Mouse (Mus musculus): Measurements from ENCODE around the gene Panx1. TPM values are rescaled to one million over a fixed set of nuclear protein-coding genes. Genes with fewer than 3 reads are reported as not detected.

Panx1 gene
- total RNA-seq, 2 experiments from 2014 or later = 8.0 to 19.2 TPM

DNA sequence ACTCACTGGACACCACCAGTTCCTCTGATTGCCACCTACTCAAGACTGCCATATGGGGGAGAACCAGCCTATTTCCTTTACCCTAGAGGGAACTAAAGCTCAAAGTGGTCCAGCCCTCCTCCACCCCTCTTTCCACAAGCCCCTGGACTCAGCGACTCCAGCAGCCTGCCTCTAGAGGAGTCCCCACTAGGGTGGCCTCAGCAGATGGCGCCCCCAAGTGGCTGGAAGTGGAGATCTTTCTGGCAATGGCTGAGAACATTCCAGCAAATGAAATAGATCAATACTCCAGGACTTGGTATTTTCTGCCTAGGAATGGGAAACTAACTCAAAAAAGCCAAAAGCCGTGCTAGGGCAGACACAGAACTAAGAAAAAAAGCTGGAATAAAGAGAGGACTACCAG, 17.6 kb downstream of the Panx1 start:
- ATAC-seq (replicated peaks; ENCODE audit: poor library complexity) = peak; percentile 68

DNA sequence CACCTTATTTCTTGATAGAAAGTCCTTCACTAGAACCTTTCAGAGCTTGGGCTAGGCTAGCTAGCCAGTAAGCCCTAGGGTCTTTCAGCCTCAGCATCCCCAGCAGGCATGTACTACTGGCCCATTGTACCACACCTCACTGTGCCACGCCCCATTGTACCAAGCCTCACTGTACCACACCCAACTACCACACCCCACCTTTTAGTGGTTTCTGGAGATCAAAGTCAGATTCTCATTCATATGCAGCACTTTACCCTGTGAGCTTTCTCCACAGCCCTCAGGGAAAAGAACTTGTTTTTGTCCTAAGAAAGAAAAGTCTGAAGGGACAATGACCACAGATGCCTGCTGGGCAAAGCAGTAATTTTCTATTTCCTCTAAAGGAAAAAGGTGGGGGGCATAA, 22.2 kb downstream of the Panx1 start:
- no peak for ATAC-seq (replicated peaks; ENCODE audit: poor library complexity)

DNA sequence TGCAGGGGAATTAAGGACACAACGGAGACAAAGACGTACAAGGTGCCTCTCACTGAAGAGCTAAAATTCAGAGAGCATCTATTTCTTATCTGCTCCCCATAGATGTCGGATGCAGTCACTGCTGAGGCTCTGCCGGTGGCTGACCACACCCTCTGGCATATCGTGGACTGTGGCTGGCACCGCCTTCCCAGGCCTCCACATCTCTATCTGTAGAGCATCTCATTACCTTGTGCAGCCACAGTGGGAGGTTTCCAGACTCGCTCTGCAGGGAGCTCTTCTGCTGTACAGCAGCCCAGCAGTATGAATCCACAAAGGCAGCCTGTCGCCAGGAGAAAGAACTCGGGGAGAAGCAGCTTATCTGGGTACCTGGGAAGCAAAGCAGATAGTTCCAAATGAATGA, 24.1 kb downstream of the Panx1 start:
- ATAC-seq (replicated peaks; ENCODE audit: poor library complexity) = peak; percentile 9; the same call in 1 of the 2 replicates

- no peak for ATAC-seq (replicated peaks; ENCODE audit: poor library complexity)
Measured at GRCm38 (mm10) chr9:15020561-15021080, 24.7 kb downstream of the Panx1 start.

GRCm38 (mm10) chr9:15018756-15019131, 26.5 kb downstream of the Panx1 start:
- ATAC-seq (replicated peaks; ENCODE audit: poor library complexity) = no peak

DNA sequence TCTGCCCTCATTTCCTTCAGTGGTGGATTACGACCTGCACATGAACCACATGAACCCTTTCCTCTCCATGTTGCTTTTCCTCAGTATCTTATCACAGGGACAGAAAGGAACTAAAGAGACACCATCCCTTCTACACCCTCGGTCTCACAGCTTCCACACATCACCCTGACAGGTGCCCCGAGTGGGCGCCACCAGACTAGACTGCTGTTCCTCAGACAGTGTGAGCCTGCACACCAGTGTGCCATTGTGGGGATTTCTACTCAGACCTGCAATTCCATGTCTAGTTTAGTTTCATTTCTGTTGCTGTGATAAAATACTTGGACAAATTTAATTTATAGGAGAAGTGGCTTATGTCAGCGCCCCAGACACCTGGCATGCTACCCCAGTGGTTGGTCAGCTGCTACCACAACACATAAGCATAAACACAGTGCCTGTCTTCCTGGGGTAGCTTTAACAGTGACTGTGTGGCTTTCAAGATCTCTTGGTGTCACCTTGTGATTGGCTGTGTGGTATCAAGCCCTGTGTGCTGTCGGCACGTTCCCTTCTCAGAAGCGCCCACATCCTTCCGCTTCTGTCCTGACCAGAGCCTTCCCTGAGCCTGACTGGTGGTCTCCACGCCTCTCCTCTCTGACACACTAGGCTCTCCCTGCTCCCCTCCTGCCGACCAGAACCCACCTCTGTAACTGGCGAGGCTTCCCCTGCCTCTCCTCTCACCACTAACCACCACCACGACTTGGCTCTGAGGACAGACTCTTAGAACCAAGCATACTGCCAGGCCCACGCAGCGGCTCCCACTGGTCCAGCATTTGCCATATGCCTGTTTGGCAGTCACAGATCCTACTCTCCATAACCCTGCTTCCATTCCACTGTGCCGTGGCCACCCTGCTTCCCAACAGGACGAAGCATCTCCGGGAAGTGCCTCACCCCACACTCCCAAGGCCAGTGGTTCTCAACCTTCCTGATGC, 27.2 kb downstream of the Panx1 start:
- peak; percentile 80 for ATAC-seq (replicated peaks; ENCODE audit: poor library complexity)

DNA sequence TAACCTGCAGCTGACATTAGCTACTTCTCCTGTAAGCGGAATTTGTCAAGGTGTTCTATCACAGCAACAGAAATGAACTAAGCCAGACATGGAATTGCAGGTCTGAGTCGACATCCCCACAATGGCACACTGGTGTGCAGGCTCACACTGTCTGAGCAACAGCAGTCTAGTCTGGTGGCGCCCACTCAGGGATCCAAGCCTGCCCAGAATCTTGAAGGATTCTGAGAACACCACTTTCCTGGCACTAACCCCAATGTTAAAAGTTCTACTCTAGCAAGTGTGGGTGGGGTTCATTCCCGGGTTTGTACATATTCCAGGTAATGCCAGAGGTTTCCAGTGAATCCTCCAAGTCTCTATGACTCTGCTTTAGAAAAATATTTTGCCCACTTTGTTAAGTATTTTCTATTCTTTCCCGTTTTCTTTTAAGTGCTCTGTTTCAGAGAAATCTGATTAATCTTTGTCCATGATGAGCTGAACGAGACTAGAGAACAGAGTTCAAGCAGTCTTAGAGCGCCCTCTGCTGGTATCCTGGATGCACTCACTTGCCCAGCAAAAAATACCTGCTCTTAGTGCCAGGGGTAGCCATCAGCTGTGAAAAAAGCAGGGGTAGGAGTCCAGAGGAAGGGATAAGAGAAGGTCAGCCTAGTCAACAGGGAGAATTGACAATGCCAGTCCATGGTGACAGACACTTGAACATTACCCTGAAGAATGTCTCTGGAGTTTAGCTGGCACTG, 29.9 kb downstream of the Panx1 start:
- peak; percentile 33; the same call in 1 of the 2 replicates for ATAC-seq (replicated peaks; ENCODE audit: poor library complexity)

DNA sequence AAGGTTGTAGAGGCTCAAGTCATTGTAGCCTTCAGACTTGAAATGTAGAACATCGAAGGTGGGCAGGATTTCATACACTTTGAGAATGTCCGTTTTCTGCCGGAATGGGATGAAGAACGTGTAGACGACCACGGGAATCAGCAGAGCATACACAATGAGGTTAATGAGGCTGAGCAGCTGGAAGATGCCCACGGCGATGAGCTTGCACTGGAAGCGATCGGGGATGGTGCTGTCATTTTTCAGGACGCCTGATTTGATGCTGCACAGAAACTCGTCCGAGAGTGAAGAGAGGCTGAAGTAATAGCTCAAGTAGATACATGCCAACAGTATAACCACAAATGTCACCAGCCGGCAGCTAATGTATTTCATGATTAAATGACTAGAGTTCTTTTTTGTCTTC, 37.7 kb downstream of the Panx1 start:
- no peak for ATAC-seq (replicated peaks; ENCODE audit: poor library complexity)

GRCm38 (mm10) chr9:15004298-15004685, 41.0 kb downstream of the Panx1 start:
- ATAC-seq (replicated peaks; ENCODE audit: poor library complexity) = no peak

DNA sequence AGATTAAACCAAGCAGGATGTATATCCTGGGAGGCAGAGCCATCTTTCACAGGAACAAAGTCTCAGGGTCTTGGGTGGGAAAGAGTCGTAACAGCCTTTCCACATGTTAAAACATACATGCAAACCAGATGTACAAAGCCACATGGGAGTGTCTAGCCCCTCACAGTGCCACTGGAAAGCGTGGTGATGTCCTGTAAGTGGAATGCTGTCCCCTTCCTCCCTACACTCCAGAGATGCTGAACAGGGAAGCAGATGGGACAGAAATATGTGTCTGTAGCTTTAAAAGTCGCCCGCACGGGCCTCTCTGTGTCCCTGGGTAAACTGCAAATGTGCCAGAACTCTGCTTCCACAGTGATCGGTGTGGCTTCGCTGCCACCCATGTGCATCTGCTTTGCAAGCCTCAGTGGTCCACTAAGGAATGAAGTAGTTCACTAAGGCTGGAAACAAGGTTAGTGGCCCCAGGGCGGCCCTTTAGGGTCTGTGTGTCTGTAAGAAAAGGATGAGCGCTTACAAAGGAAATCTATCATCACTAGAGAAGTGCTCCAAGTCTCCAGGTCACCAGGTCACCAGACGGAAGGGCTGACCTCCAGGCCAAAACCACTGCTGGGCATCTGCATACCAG, 41.5 kb downstream of the Panx1 start:
- no peak for ATAC-seq (replicated peaks; ENCODE audit: poor library complexity)

GRCm38 (mm10) chr9:15002995-15003613, 42.2 kb downstream of the Panx1 start:
- no peak for ATAC-seq (replicated peaks; ENCODE audit: poor library complexity)

GRCm38 (mm10) chr9:14998790-14999189, 46.5 kb downstream of the Panx1 start:
- no peak for ATAC-seq (replicated peaks; ENCODE audit: poor library complexity)

DNA sequence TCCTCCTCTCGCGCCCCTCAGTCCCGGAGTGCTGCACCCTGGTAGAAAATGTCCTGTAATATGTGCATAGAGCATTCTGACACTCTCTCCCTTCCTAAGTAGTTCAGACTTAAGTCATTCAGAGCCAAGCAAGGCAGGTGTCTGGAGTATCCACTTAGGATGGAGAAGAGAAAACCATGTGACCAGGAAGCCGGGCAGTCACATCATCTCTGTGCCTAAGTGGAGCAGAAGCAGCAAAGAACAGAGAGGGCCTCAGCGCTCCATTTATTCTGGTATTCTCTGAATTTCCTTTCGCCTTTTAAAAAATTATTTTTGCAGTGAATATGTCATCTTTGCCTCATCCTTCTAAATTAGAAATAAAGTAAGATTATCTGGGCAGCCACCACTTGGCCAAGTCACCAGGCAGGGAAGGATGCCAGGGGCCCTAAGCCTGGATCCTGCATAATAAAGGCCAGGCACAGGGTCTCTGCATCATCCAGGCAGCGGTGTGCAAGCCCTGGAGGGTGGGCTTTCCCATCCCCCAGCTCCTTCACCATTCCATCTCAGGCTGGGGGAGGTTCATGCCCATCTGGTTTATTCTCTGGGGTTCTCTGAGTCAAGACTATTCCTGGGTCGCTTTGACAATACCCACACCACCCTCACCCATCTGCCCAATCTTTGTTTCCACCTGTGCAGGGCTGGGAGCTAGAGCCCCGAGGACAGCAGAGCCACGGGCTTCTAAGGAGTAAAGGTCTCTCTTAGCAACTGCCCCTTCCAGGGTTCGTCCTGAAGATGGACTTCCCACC, 47.8 kb downstream of the Panx1 start:
- ATAC-seq (replicated peaks; ENCODE audit: poor library complexity) = no peak

GRCm38 (mm10) chr9:14995525-14995924, 49.8 kb downstream of the Panx1 start:
- ATAC-seq (replicated peaks; ENCODE audit: poor library complexity) = no peak

DNA sequence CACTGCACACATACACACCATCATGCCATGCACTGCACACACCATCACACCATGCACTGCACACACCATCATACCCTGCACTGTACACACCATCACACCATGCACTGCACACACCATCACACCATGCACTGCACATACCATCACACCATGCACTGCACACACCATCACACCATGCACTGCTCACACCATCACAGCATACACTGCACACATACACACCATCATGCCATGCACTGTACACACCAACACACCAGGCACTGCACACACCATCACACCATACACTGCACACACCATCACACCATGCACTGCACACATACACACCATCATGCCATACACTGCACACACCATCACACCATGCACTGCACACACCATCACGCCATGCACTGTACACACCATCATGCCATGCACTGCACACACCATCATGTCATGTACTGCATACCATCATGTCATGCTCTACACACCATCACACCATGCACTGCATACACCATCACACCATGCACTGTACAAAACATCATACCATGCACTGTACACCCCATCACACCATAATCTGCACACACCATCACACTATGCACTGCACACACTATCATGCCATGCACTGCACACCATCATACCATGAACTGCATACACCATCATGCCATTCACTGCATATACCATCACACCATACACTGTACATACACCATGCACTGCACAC, 56.5 kb downstream of the Panx1 start:
- no peak for ATAC-seq (replicated peaks; ENCODE audit: poor library complexity)

- no peak for ATAC-seq (replicated peaks; ENCODE audit: poor library complexity)
Measured at GRCm38 (mm10) chr9:14983141-14983540, 62.1 kb downstream of the Panx1 start.

GRCm38 (mm10) chr9:14982683-14983082, 62.6 kb downstream of the Panx1 start:
- ATAC-seq (replicated peaks; ENCODE audit: poor library complexity) = peak; percentile 26; the same call in 1 of the 2 replicates

- no peak for ATAC-seq (replicated peaks; ENCODE audit: poor library complexity)
Measured at GRCm38 (mm10) chr9:14981539-14982155, 63.6 kb downstream of the Panx1 start.

Measured in megakaryocyte progenitor cell, adult 5-6 weeks (primary cell).